Mouse (Mus musculus) embryonic fibroblast, embryonic 13.5 days (primary cell): ENCODE measurements around the gene St8sia6. TPM values are rescaled to one million over a fixed set of nuclear protein-coding genes. Genes with fewer than 3 reads are reported as not detected.
"Not testable (repeated sequence)": the region's sequence is repeated elsewhere in the genome, so short reads cannot be mapped to it uniquely, and the experiment has no call there.

Experiments used
- H3K27ac ChIP-seq: 2 replicates; pipeline ENCODE4 v1.5.1; 2012; ENCODE audit warnings: low read length, control low read depth, inconsistent platforms; ENCODE audit not compliant: insufficient read depth
- H3K4me1 ChIP-seq: 2 replicates; pipeline ENCODE4 v1.6.1; 2011; ENCODE audit warnings: low read length; ENCODE audit not compliant: control insufficient read depth, insufficient read depth
- H3K4me3 ChIP-seq: 2 replicates; pipeline ENCODE4 v1.5.1; 2011; ENCODE audit warnings: mild to moderate bottlenecking, control low read depth, low read length; ENCODE audit not compliant: insufficient read depth
- CTCF ChIP-seq: IDR thresholded peaks from 2 replicates; pipeline ENCODE4 v1.5.1; 2011; ENCODE audit warnings: mild to moderate bottlenecking, control low read depth, low read length, moderate library complexity, borderline replicate concordance; ENCODE audit not compliant: insufficient read depth
- POLR2A ChIP-seq: IDR thresholded peaks from 2 replicates; pipeline ENCODE4 v1.6.1; 2011; ENCODE audit warnings: low read depth, mild to moderate bottlenecking, control low read depth, low read length, moderate library complexity
- polyA plus RNA-seq: library from polyadenylated mRNA; stranded (reverse); fragments of >200 nt; gene quantifications from 2 replicates; pipeline ENCODE4 v1.2.4, GENCODE M21; 2011; ENCODE audit warnings: low read depth; ENCODE audit not compliant: missing spikeins, insufficient read length

St8sia6 gene
- polyA plus RNA-seq, 1 experiment = 0.21 TPM

DNA sequence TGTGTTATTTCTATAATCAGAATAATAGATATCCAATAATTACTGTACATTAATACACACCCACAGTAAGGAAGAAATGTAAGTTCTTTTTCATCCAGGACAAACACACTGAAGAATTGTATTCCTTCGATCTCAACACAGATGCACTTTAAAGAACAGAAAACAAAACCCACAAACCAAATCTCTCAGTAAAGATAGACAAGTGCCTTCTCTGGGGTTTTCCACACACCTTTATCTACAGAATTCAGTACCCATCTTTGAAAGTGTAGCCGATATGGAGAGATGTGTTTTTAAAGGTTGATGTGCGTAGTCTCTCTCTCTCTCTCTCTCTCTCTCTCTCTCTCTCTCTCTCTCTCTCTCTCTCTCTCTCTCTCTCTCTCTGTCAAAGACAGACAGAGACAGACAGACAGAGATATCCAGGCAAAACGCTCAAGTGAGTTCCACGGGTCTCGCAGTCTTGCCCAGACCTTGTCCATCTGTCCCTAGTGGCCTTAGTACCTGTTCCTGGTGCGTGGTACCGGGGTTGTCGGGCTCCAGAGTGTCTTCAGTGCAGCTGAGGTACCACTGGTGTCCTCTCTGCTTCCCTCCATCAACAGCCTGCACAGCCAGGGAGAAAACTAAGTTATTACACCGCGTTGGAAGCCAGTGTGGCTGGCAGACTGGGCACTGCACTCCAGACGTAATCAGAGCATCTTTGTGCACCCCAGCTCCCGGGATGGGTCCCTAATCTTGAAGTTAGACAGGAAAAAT is 1.4 kb downstream of the St8sia6 start:
- no peaks in the 10 kb centered on the region; the same call in 1 of the 2 replicates for H3K4me1 ChIP-seq
- no peak for TF ChIP-seq CTCF
- TF ChIP-seq POLR2A = no peak
- H3K27ac ChIP-seq = no peak overlapping the region
- H3K4me3 ChIP-seq = no peak overlapping the region

DNA sequence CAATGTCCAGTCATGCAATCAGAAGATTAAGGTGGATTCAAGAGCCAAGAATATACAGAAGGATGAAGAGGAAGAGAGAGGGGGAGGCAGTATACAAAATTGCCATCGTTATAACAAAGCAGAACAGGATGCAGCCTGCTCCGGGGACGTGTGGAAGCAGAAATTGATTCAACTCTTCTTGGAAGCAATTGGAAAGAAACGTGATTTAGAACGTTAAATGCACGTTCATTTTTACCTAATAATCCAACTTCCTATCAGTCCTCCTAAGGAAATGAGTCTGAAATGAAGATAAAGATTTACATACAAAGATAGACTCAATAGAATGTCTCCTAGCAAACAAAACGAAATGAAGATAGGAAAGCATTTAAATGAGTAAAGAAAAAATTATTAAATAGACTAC is 2.3 kb downstream of the St8sia6 start:
- Histone ChIP-seq H3K4me3 (no peak overlapping the region), H3K4me1 (no peaks in the 10 kb centered on the region; the same call in 1 of the 2 replicates), H3K27ac (no peak overlapping the region)
- TF ChIP-seq POLR2A = no peak
- no peak for TF ChIP-seq CTCF

DNA sequence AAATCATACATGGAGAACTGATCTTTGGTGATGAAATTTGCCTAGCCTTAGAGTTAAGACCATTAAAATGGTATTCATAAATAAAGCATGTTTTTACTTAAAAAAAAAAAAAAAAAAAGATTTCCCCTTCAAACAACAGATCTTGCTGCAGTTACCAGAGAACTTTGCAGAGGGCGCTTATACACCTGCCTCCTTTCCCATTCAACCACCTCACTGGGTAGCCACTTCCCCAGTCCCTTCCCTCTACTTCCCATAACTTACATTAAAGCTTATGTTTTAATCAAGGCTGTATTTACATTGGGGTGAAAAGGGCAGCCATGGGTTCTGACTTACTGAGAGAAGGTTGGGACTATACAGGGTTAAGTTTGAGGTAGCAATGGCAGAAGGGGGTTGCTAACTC is 4.5 kb downstream of the St8sia6 start:
- Histone ChIP-seq H3K4me3 (no peak overlapping the region), H3K4me1 (no peaks in the 10 kb centered on the region; the same call in 1 of the 2 replicates), H3K27ac (no peak overlapping the region)
- no peak for TF ChIP-seq POLR2A
- TF ChIP-seq CTCF = no peak

DNA sequence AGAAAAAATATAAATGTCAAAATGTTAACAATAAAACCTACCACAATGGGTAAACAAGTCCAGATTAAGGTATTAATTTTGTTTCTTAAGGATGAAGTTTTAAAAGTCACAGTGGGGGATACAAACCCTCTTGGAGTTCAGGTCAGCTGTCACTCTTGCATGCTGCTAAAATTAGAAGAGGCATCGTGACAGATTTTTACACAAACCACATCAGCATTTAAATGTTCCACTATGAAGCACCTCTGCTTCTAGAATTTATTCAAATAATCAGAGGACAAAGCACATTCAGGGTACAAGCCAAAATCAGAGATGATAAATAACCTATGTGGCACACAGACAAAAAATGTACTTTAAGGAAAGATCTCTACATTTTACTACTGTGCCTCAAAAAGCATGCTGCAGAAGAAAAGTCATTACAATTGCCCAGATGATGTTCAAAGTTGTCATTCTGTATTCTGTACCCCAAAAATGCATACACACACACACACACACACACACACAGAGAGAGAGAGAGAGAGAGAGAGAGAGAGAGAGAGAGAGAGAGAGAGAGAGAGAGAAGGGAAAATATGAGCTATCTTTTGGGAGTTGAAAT is 7.2 kb downstream of the St8sia6 start:
- no peak overlapping the region for H3K4me3 ChIP-seq
- TF ChIP-seq CTCF (no peak), POLR2A (no peak)
- H3K27ac ChIP-seq = no peak overlapping the region
- H3K4me1 ChIP-seq = no peaks in the 10 kb centered on the region

DNA sequence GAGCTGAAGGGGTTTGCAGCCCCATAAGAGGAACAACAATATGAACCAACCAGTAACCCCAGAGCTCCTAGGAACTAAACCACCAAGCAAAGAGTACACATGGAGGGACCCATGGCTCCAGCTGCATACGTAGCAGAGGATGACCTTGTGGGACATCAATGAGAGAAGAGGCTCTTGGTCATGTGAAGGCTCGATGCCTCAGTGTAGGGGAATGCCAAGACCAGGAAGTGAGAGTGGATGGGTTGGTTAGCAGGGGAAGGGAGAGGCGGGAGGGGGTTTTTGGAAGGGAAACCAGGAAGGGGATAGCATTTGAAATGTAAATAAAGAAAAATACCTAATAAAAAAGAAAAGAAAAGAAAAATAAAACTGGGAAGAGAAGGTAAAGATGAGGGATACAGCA is 7.9 kb downstream of the St8sia6 start:
- H3K27ac ChIP-seq, H3K4me3 ChIP-seq, H3K4me1 ChIP-seq: not testable (repeated sequence)

DNA sequence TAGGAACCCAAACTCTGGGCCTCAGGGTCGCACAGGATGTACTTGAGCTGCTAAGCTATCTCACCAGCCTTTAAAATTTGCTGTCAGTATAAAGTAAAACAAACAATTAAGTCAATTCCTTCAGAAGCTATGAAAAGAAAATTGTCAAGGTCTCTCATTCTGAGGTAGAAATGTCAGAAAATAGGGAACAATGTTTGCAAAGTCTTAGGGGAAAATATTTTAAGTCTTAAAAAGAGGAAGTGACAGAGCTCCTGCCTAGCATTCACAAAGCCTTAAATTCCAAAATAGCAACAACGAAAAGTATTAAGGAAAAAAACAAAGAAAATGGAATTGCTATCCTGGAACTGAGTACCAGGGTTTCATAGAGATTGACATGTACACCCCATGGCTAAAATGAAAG is 8.6 kb downstream of the St8sia6 start:
- Histone ChIP-seq H3K27ac (no peak overlapping the region), H3K4me3 (no peak overlapping the region), H3K4me1 (no peaks in the 10 kb centered on the region)
- TF ChIP-seq CTCF (no peak), POLR2A (no peak)

DNA sequence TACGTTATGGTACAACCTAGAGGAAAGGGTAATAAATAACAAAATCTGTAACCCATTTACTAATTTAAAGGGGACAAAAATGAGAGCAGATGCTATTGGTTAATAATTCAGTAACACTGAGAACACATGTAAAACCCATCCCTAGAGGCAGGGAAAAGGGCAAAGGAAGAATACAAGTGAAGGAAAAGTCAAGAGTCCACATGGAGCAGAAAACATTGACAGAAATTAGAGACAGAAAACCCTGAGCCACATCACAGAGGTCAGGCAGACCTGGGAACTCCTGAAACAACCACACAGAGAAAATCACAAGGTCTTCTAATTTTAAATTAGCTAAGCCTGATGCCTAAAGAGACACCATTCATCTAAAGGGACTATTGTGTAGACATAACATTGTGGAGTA is 9.4 kb downstream of the St8sia6 start:
- no peak for TF ChIP-seq CTCF
- TF ChIP-seq POLR2A = no peak
- Histone ChIP-seq H3K4me3 (no peak overlapping the region), H3K27ac (no peak overlapping the region)

DNA sequence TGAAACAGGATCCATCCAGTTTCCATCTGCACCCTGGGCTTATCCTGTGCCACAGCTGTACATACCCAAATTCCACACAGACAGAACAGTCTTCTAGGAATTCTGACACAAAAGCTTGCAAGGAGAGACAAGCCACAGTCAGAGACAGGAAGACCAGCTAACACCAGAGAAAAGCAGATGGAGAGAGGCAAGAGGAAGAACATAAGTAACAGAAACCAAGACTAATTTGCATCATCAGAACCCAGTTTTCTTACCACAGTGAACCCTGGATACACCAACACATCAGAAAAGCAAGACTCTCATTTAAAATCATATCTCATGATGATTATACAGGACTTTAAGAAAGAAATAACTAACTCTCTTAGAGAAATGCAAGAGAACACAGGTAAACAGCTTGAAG is 16.8 kb downstream of the St8sia6 start:
- TF ChIP-seq CTCF (no peak), POLR2A (no peak)
- no peak overlapping the region for H3K4me3 ChIP-seq
- no peaks in the 10 kb centered on the region for H3K4me1 ChIP-seq
- no peak overlapping the region for H3K27ac ChIP-seq

More for the DNA sequence above, 9.4 kb downstream of the St8sia6 start:
- no peaks in the 10 kb centered on the region for H3K4me1 ChIP-seq

DNA sequence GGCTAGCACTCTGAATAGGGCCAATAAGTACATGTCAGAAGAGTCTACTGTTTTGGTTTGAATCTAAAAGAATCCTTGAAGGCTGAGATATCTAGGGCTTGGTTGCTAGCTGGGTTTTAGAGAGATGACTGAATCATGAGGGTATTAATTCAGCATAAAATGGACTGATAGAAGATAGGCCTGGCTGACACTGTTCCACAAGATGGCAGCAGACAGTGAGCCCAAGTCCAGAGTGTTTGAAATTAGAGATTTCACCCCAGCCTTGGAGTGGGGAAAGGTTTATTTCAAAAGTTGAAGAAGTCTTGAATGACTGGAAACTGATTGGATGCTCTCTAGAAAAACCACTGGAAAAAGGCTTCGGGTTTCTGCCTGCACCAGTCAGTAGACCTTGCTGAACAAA is 17.4 kb downstream of the St8sia6 start:
- H3K4me3 ChIP-seq = no peak overlapping the region
- H3K27ac ChIP-seq = no peak overlapping the region
- H3K4me1 ChIP-seq = no peaks in the 10 kb centered on the region
- TF ChIP-seq POLR2A (no peak), CTCF (no peak)

DNA sequence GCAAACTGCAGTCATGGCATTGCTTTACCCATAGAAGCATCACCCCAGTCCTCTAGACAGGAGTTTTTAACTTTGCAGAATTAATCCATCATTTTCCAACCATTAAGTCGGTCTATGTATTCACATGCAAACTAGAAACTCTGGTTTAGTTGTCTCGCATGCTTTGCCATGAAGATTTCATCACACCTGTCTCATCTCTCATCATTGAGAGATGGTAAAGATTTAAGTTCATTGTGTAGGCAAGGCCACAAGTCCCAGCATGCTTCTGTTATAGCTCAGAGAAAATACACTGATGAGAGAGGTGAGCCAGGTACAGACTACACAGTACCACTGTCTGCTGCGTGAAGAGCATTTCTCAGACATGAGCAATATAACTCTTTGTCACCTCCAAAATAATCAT is 18.8 kb downstream of the St8sia6 start:
- Histone ChIP-seq H3K27ac (no peak overlapping the region), H3K4me3 (no peak overlapping the region), H3K4me1 (no peaks in the 10 kb centered on the region)
- TF ChIP-seq POLR2A (no peak), CTCF (no peak)

DNA sequence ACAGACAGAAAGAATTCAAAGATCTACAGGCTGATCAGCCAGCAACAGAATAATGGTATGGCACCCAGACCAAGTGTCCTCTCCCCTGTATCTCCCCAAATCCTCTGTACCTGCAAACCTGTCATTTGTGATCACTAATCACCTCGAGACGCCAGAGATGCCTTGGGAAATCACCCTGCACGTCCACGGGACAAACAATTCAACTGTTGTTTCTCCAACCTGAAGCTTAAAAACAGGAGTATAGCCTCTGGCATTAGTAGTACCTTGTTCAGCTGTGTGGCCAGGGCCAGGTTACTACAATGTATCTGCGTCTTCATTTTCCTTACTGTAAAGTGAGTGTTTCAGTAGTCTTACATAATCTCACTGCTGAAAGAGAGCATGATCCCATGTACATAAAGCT is 25.3 kb downstream of the St8sia6 start:
- H3K4me3 ChIP-seq = no peak overlapping the region
- no peaks in the 10 kb centered on the region for H3K4me1 ChIP-seq
- no peak for TF ChIP-seq CTCF
- TF ChIP-seq POLR2A = no peak
- H3K27ac ChIP-seq = no peak overlapping the region
